Mouse (Mus musculus) 416B (cell line): ENCODE measurements around the gene Etl4.
A peak's percentile ranks its signal among the peaks of the same experiment; 100 is the strongest.

Experiments
- DNase-seq: peaks from one replicate; pipeline ENCODE4 v3.0.0; 2011; ENCODE audit warnings: low read depth

Gene Etl4

GRCm38 (mm10) chr2:20568456-20568855 lies 658.9 kb downstream of the Etl4 start:
- no peak for DNase-seq

DNA sequence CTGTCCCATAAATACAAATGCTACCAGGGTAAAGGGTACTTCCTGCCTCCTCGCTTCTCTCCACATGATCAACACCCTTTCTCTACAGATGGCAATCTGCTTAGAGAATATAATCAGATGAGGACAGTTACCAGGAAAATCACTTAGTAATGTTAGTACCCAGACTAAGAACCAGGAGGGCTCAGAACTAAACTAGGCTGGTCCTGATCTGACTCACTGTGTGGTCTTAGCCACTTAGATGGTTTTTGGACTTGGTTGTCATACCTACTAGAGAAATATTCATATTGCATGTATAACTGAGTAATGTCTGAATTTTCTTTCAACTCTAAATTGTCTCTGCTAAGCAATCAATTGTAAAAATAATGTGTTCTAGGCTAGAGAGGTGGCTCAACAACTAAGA lies 662.4 kb downstream of the Etl4 start:
- DNase-seq: no peak

- no peak for DNase-seq
Measured at GRCm38 (mm10) chr2:20580331-20580730, 670.8 kb downstream of the Etl4 start.

- no peak for DNase-seq
Measured at GRCm38 (mm10) chr2:20583032-20583431, 673.5 kb downstream of the Etl4 start.

- DNase-seq: no peak
Measured at GRCm38 (mm10) chr2:20583562-20584153, 674.1 kb downstream of the Etl4 start.

- no peak for DNase-seq
Measured at GRCm38 (mm10) chr2:20587913-20588312, 678.3 kb downstream of the Etl4 start.

DNA sequence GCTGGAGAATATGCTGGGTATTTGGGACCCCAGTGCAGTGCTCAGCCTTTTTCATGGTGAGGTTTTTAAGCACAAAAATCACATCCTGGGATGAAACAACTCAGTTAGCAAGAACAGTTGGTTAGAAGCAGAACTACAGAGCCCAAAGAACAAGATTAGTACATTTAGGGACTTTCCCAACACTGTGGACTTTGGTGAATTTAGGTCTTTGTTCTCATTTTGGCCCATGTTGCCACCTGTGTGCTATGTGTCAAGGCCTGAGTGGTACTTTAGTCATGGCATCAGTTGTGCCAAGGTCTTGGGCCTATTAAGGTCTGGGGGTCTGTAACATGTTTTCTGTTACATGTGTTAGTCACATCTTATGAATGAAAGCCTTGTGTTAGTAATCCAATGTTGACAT lies 679.1 kb downstream of the Etl4 start:
- no peak for DNase-seq

DNA sequence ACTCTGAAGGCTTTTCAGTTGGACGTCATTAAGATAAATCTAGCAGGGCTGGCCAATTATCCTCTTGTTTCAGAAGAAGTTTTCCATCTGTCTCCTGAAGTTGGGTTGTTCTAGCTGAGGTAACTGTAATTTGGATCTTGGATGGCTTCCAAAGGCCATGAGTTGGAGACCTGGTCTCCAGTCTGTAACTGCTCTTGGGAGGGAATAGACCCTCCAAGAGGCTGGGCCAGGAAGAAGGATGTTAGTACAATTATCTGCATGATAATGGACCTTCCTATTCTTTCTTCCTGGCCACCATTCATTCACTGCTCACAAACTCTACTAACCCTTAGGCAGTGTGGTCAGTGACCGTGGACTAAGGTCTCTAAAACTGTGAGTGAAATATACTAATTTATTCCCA lies 684.5 kb downstream of the Etl4 start:
- DNase-seq: no peak

DNA sequence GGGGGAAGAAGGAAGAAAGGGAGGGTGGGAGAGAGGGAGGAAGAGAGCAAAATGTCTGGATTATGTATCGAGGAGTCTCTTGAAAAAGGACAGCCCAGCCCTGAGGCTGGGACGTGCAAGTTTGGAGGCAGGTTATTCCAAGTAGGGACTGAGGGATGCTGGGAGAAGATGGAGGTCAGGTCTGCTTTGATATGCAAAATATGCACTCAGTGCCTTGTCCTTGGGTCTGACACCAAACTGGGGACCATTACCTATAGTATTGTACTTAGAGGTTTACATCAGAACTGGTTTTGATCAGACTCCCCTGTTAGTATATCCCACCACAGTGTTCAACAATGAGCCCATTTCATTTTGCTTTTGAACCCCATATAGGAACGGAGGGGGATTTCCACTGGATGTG lies 685.4 kb downstream of the Etl4 start:
- DNase-seq: no peak

DNA sequence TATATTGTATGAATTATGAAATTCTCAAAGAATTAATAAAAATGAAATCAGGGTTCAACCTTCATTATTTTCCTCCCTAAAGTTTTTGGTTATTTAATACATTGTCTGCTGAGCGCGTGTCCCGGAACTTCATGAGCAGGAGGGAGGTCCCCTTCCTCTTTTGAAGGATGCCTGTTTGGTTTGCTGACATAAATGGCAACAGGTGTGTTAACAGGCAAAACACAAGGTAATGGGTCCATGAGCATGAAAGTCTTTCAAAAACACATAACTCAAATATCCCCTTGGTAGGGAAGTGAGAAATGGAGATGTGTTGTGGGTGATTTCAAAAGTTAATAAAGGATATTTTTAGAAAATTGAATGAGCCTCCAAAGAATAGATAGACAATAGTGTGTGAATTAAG lies 687.0 kb downstream of the Etl4 start:
- no peak for DNase-seq

GRCm38 (mm10) chr2:20597193-20597592 lies 687.6 kb downstream of the Etl4 start:
- no peak for DNase-seq

- DNase-seq: no peak
Measured at GRCm38 (mm10) chr2:20602656-20603055, 693.1 kb downstream of the Etl4 start.

- no peak for DNase-seq
Measured at GRCm38 (mm10) chr2:20603536-20603935, 694.0 kb downstream of the Etl4 start.

GRCm38 (mm10) chr2:20603991-20604390 lies 694.4 kb downstream of the Etl4 start:
- no peak for DNase-seq

GRCm38 (mm10) chr2:20609203-20609602 lies 699.6 kb downstream of the Etl4 start:
- DNase-seq: no peak

GRCm38 (mm10) chr2:20615948-20616347 lies 706.4 kb downstream of the Etl4 start:
- peak; percentile 29 for DNase-seq

- no peak for DNase-seq
Measured at GRCm38 (mm10) chr2:20618396-20618795, 708.8 kb downstream of the Etl4 start.

DNA sequence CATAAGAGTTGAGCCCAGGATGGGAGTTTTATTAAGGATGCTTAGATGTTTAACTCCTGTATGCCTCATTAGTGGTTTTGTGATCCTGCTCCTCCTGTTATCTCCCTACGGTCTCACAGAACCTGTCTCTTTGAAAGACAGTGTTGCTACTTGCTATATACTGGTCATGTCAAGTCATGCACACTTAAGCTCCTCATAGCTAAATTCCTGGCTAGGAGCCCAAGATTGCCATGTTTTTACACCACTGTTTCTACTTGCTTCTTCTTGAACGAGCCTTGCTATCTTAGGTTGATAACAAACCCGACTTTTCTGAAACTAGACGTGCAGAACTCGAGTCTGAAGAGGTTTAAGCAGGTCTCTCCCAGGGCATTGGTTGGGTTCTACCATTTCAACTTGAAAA lies 710.3 kb downstream of the Etl4 start:
- no peak for DNase-seq

GRCm38 (mm10) chr2:20629156-20629712 lies 719.7 kb downstream of the Etl4 start:
- no peak for DNase-seq

DNA sequence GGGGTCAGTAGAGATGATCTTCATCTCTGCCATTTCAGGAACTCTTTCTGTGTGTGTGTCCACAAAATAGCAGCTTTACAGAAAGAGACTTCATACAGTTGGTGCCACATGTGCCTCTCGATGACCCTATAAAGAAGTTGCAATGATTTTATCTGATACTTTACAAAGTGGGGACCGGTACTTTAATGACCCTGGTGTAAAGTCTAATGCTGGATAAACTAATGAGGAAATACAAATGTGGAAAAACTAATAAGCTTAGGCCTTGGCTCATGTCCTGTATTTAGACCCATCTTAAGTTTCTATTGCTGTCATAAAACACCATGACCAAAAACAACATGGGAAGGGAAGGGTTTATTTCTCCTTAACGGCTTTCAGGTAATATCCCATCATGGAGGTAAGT lies 729.0 kb downstream of the Etl4 start:
- no peak for DNase-seq

DNA sequence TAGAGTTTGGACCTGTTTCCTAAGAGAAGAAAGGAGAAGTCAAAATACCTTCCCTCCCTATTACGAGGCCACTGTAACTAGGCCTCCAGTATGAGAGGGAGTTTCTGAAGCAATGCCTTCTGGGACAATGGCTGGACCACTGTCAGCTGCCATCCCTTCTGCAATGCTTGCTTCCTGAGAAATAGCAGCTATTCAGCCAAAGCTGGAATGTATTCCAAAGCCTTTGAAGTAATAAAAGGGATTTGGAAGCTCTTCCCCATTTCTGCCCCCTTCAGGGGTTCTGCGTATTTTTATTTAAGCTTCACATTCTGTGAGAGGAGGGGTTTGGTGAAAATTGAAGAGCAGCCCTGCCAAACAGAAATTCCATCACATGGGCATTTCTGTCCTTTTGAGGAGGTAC lies 730.1 kb downstream of the Etl4 start:
- no peak for DNase-seq

DNA sequence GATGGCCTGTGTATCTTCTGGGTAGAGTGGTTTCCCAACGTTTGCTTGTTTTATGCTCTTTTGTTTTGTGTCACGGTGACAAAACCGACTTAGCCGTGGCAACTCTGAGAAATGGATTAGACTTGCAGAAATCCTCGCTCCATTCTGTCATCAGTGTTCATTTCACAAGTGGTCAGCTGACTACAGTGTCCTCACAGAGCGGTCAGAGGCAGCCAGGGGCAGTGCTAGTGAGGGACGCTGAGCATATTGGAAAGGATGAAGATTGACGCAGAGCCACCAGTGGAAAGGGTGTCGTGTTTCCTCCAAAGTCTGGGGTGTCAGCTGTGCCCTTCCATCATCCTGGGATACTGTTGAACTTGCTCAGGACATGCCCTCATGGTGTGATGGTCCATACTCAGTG lies 733.2 kb downstream of the Etl4 start:
- DNase-seq: no peak

- peak; percentile 12 for DNase-seq
Measured at GRCm38 (mm10) chr2:20649817-20650216, 740.2 kb downstream of the Etl4 start.

DNA sequence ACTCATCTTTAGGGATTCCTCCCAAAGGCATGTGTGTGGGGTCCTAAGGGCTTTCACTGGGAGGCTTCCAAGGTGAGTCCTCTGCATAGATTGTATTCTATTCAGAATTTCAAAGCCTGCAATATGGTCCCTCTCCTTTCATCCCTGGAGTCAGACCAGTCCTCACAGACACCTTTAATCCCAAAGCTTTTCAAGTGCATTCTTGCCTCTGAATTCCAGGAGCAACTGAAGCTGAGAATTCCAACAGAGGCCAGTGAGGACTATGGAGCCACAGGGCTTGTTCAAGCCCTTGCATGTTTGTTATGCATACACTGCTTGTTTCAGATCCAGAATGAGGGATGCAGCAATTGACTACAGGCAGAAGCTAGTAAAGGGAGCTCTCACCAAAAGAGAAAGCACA lies 743.5 kb downstream of the Etl4 start:
- no peak for DNase-seq
